Mouse (Mus musculus): ENCODE data around the gene Ciz1.
"Not testable (repeated sequence)": the region's sequence is repeated elsewhere in the genome, so short reads cannot be mapped to it uniquely, and the experiment has no call there.

The Ciz1 gene

DNA sequence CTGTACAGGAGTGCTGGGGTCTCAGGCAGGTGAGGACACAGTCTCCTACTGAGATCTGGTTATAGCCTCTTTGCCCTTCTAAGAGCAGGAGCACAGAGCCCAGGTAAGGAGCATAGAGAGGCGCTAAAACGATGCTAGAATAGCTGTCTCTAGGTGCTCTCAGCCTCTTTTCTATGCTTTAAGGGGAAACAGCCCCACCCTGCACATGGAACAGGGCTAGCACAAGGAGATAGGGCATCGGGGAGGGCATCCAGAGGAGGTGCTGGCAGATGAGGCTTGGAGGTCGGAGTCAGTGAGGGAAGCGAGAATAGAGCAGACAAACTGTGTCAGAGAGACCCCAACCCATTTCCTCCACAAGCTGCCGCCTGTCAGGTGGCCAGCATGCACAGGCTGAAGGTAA lies 5.1 kb upstream of the Ciz1 start:
- DNase-seq (ENCODE audit: low spot score) = no peak

DNA sequence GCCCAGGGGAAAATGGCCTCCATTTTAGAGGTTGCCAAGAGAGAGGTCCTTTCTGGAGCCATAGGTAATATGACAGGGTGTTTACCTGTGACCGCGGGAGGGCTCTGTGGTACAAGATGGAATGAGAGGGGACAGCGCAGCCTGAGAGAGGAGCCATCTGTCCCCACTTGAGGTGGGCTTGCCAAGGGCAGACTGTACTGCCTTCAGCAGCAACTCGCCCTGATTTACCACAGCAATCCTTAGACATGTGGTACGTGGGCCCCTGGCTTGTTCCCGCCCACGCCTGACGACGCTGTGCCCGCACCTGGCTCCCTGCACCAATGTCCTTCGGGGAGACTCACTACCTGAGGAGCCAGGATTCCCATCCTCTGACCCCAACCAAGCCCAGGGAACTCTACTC lies 3.8 kb upstream of the Ciz1 start:
- no peak for DNase-seq (ENCODE audit: low spot score)

DNA sequence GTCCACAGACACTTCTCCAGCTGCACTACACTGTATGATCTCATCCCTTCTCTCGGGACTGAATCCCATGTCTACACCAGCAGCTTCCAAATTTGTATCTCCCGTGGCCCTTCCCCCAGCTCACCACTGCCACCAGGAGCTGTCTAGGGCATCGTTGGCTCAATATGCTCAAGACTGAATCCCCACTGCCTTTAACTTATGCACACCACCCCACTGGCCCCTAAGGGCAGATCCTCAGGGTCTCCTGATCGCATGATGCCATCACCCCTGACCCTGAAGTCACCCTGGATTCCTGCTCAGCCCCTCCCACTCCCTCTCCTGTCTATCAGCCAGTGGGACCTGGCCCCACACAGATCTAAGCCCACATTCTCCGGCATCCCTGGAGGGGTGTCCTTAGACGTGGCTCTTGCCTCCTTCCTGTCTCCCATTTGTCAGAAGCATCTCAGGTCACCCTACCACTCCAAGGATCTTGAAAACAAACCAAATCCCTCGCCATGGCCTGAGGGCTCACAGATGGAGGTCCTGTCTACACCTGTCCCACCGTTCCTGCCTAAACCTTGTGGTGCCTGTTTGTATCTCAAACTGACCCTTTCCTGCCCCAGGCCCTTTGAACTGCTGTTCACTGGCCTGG lies 2.4 kb upstream of the Ciz1 start:
- no peak for DNase-seq (ENCODE audit: low spot score)

DNA sequence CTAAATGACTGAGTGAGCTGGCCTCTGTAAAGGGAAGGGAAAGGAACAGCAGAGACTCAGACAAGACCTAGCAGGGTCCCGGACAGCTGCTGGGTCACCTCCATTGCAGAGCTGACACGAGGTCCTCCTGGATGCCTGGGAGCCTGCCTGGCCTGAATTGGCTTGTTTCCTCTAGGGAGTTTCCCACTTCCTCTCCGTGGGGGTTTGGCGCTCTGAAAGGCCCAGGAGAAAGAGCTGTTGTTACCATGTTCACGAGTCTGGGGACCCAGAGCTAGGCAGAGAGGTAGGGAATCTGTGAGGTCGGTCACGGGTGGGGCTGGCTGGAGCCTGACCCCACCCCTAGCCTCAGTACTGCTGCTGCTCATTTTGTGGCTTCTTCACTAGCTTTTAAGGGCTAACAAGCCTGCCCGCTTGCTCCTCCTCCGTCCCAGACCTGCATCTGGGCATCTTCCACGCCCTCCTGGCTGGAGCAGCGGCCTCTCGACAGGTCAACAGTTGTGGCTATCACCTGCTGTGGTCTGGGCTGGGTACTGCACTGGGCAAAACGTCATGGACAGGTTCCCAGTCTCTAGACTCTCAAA lies 1.6 kb upstream of the Ciz1 start:
- no peak for DNase-seq (ENCODE audit: low spot score)

DNA sequence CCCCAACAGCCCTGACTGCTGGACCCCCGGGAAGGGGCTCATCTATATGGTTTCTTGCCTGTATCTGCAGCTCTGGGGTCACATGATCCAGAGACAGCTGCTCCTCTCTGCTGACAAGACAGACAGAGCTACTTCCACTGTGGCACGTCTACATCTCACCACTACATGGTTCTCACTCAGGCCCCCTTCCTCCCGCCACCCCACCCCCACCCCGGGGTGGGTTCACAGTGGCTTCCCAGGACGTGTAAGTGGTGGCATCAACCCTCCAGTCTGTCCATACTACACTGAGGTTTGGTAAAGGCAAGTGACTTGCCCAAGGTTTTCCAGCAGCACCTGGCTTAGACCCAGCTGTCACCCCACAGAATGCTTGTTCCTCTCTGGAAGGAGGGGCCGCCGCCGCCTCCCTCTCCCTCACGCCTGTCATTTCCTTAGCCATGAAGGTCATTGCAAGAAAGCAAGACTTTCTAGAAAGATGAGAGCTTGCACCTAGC lies 611 bp upstream of the Ciz1 start:
- DNase-seq (ENCODE audit: low spot score) = no peak

DNA sequence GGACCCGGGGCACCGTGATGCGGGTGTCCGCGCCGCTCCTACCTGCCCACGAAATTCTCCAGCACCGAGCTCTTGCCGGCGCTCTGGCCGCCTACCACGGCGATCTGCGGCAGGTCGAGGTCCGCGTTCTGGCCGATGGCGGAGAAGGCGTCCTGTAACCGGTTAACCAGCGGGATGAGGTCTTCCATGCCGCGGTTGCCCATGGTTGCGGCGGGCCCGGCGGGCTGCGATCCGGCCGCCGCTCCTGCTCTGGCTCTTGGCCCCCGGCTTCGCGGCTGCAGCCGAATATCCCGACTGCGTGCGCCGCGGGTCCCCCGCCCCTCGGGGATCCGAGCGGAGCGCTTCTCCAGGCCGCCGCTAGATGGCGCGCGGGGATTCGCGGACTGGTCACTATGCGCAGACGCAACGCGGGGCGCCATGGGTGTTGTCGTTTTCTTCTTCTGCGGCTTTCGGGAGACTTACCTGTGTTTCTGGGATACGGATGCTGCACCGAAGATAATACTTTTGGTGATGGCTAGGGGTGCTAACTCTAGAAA lies 948 bp downstream of the Ciz1 start, which contains the start of gene Dnm1:
Gene Dnm1, minus strand, starts transcription at position 332 of the 536 bp plus-strand sequence.
- peak; percentile 92 for DNase-seq (ENCODE audit: low spot score)

DNA sequence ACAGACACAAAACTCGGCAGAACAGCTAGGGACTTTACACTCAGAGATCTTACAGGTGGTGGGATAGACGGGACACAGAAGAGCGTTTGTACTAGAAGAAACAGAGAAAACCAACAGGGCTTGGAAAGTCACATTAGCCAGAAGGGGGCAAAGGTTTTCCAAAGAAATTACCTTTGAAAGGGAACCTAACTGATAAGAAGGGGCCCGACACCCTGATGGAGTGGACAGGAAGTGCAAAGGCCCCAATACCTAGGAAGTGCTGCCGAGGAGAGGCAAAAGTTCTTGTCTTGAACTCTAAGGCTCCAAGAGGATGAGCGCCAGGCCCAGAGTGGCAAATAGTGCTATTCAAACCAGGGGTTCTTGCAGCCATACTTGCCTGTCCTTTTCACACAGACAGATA lies 1.7 kb downstream of the Ciz1 start:
- DNase-seq (ENCODE audit: low spot score) = no peak

DNA sequence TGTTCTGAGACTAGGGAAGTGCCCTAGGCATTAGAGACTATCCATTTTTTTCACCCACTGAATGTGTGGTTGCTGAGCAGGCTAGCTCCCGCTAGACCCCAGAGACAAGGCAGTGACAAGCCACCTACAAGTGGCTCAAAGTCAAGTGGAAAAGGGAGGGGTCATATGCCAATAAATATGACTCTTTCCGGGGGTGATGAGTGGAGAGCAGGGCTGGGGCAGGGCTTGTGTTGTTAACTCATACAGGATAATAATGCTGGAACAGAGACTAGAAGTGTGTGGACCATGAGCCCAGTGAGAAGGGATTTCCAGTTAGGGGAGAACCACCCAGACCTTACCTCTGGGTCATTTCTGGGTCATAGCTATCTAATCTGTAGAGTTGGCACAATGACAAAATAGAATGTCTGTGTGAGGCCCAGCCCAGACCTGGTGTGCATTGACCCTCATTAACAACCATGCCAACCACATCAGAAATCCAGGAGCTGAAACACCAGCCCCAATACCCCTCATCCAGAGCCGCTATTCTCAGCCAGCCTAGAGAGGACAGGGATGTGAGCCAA lies 2.3 kb downstream of the Ciz1 start:
- no peak for DNase-seq (ENCODE audit: low spot score)

DNA sequence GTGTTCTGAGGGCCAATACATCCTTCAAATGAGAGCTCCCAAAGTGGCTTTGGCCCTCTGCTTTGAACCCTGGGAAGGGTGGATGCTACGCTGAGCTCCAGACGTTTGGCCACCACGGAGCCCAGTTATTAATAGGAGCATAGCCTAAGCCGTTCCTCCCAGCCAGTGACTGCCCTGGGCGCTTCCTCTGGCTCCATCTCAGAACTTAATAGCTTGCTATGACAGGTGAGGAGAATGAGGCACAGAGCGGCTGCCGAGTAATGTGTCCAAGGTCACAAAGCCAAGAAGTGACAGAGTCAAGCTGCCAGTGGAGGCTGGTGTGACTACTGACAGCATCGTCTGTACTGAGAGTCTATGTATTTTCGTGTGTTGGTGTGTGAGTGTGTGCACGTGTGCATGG lies 4.1 kb downstream of the Ciz1 start:
- DNase-seq (ENCODE audit: low spot score) = no peak

DNA sequence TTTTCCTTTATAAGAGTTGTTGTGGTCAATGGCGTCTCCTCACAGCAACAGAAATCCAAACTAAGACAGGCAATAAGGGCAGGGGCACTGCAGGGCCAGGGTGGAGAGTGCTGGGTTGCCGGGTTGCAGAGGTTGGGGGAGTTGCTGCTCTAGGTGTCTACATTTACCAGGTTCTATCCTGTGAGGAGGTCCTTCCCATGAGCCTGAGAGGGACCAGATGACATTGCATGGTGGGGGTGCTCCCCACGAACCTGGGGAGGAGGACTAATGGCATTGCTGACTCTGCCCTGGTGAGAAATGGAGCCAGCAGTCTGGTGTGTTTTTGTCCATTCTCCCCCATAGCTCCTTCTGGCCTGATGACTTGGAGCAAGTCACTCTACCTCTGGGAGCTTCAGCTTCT lies 5.6 kb downstream of the Ciz1 start:
- no peak for DNase-seq (ENCODE audit: low spot score)

DNA sequence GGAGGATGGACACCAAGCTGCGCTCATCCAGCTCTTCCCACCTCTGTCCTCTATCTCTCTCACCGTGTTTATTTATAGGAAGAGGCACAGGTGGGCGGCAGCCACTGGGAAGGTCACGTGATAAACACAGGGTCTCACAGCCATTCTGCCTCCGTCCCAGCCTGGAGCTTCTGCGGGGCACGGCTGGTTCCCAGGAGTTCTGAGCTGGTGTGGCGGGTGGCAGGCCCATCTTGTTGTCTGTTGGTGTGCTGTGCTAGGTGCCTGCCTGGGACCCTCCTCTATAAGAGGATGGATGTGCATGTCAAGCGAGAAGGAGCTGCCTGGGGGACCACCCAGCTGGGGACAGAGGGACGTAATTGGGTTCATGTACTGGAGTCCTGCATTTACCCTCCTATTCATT lies 6.3 kb downstream of the Ciz1 start:
- no peak for DNase-seq (ENCODE audit: low spot score)

DNA sequence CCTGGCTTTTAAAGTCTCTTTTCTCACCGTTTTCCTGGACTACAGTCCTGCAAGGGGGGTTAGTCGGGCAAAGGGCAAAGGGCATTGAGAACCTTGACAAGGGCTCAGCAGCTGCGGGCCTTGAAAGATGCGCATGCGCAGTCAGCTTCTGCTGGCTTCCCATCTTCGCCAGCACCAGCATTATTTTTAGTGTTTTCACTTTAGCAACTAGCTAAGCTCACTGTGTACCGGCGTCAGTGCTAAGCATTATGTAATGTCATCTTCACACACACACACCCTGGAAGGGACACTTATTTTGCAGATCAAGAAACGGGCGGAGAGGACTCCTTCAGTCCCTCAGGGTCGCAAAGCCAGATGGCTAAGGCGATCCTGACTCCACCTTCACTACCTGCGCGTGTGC lies 8.6 kb downstream of the Ciz1 start:
- DNase-seq (ENCODE audit: low spot score) = peak; percentile 75

DNA sequence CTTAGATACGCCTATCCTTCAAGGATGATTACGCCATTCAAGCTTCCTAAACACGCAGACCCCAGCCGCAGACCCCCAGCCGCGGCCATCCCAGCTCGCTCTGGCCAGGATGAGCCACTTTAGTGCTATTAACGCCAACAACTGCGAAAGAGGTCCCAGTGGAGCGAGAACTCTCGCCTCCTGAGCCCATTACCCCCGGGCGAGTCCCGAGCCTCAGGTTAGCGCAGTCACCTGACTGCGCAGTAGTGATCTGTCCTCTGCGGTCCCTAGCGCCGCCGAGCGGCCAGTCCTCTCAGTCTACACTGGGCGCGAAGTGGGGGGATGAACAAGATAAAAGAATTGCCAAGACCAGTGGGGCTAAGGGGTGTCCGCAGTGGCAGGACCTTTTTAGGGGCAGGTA lies 9.3 kb downstream of the Ciz1 start:
- peak; percentile 76 for DNase-seq (ENCODE audit: low spot score)

DNA sequence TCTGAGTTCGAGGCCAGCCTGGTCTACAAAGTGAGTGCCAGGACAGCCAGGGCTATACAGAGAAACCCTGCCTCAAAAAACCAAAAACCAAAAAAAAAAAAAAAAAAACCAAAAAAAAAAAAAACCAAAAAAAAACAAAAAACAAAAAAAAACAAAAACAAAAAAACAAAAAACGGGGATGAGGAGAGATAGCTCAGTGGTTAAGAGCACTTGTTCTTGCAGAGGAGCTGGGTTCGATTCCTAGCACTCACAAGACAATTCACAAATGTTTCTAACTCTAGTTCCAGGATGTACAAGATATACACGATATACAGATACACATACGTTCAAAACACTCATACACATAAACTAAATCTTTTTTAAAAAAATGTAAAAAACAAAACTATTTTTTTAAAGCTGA lies 10.1 kb downstream of the Ciz1 start:
- DNase-seq (ENCODE audit: low spot score) = not testable (repeated sequence)

DNA sequence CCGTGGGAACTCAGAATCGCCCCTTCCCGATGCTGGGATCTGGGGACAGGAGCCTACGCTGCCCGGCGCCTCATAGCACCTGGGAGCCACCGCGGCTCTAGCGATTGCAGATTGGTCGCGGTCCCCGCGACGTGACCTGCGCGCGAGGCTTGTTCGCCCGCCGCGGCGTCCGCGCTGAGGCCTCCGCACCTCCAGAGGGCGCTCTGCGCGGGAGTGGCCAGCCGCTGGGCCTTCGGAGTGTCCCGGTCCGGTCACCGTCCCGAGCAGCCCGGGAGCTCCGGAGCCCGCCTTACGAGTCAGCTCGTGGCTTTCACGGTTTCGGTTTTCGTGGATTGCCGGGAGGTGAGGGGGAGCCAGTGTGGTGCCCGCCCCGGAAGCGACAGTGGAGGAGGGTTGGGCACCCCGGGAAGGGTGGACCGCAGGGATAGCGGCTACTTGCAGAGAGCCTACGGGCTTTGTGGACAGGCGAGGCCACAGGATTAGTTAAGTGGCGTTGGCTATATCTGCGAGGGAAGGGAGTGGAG lies 10.8 kb downstream of the Ciz1 start:
- DNase-seq (ENCODE audit: low spot score) = peak; percentile 92

DNA sequence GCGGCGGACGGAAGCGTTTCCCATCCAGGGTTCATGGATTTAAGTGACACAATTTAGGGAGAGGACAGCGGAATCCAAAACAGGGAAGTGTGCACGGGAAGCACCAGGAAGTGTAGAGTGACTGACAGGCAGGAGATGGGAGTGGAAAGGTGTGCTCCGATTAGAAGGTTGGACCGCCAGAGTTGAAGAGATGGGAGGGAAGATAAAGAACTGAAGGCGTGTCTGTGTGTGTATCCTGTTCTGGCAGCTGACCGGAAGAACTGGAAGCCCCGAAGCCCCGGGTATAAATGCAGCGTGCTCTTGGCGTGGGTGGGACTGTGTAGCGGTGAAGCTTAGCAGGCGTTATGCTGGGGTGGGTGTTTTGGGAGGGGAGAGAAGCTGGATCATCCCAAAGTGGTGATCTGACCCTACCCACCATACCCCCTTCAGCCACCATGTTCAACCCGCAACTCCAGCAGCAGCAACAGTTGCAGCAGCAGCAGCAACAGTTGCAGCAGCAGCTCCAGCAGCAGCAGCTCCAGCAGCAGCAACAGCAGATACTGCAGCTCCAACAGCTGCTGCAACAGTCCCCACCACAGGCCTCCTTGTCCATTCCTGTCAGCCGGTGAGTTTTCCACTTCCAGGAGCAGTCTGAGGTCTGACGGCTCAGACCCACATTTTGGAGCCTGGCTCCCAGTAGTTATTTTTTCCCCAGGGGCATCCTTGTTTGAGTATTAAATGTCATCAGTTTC lies 11.4 kb downstream of the Ciz1 start:
- no peak for DNase-seq (ENCODE audit: low spot score)

DNA sequence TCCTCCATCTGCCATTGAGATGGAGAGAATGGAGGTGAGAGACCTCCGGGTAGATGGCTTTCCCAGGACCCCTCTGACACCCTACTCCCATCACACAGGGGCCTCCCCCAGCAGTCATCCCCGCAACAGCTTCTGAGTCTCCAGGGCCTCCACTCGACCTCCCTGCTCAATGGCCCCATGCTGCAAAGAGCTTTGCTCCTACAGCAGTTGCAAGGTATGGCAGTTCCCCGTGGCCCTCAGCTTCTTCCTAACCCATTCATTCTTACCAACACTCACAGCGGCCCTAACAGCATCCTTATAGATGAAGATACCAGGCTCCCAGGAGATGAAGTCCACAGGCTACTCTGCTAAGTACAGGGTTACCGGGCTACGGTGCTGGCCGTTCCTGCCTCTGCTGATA lies 12.0 kb downstream of the Ciz1 start:
- no peak for DNase-seq (ENCODE audit: low spot score)

DNA sequence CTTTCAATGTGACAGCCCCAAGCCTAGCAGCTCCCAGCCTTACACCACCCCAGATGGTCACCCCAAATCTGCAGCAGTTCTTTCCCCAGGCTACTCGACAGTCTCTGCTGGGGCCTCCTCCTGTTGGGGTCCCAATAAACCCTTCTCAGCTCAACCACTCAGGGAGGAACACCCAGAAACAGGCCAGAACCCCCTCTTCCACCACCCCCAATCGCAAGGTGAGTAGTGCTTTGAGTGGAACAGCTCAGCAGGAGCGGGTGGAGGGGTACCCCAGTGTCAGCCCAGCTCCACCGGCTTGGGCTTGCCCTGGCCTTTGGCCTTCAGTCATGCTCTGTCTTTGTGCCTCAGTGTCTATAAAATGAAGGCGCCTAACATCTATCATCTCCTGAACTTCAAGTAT lies 15.2 kb downstream of the Ciz1 start:
- DNase-seq (ENCODE audit: low spot score) = no peak

DNA sequence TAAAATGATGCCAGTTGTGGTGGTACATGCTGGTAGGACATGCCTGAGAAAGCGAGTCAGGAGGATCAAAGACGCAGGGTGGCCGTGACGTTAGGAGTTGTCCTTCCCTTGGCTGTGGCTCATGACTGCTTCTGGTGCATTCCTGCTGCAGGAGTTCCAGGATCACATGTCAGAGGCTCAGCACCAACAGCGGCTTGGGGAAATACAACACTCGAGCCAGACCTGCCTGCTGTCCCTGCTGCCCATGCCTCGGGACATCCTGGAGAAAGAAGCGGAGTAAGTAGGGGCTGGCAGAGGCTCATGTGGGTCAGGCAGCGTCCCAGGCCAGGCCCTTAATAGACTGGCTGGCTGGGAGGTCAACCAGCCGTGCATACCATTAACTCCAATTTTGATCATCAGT lies 22.1 kb downstream of the Ciz1 start:
- DNase-seq (ENCODE audit: low spot score) = no peak

DNA sequence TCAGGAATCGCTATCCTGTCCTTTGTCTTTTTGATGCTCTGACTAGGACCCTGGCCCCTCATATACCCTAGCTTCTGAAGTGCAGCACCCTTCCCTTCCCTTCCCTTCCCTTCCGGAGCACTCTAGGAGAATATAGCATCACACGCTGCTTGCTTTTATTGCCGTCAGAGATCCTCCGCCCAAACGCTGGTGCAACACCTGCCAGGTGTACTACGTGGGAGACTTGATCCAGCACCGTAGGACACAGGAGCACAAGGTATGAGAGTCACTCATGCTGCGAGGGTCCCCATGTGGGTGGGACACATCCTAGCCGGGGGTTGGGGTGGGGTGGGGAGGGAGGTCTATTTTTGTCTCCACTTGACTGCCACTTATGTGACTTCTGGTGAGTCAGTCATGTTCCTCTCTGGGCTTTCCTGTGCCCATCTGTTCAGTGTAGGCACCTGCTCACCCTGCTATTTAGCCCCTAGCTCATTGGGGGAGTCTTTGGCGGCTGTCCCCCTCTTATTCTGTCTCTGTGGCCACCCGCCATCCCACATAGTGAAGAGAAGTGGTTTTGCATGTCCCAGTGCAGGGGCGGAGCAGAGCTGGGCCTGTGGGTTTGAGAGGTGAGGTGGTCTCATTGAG lies 23.3 kb downstream of the Ciz1 start:
- DNase-seq (ENCODE audit: low spot score) = no peak

DNA sequence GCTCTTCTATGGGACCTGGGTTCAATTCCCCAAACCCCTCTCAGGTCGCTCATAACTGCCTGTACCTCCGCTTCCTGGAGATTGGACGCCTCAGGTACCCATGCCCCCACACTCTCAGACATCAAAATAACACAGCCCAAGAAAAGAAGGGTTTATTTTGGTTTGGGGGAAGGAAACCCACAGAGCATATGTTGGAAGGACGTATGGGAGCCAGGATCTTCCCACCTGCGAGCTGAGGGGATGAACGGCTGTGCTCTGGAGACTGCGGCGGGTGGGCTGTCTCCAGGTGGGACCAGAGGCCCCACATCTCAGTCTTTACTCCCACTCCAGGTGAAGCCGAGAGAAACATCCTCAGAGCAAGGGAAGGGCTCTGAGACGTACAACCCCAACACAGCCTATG lies 24.8 kb downstream of the Ciz1 start:
- no peak for DNase-seq (ENCODE audit: low spot score)

DNA sequence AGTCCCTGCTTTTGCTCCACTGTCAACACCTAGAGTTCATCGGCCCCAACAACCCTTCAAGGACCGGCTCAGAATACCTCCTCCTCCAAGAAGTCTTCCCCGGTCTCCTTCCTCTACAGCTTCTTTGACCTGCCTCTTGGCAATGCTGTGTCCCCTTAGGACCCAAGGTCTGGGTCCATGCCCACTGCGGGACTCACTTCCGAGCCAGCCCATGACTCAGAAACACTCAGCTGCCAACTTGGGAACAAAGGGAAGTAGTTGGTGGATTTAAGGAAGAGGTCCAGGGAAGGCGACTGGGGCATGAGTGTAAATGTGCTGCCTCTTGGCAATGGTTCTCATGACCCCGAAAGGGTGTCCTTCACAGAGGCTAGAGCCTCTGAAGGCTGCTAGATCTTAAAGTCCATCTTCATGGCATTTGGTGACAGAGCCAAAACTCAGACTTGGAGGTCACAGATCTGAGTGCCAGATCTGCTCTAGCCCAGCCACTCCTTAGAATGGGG lies 27.9 kb downstream of the Ciz1 start:
- DNase-seq (ENCODE audit: low spot score) = no peak

Data from ovary, postnatal 36 days (tissue).